Mouse (Mus musculus): Measurements from ENCODE around the gene Kif5c. TPM values are rescaled to one million over a fixed set of nuclear protein-coding genes. Genes with fewer than 3 reads are reported as not detected.

Kif5c gene
- total and polyA plus RNA-seq, 2 experiments from 2014 or later, result 170 to 328 TPM

- no peaks in the 10 kb centered on the region for H3K9me3 ChIP-seq (ENCODE audit: low read length)
- peaks cover 5% of the 10 kb centered on the region; the same call in 1 of the 2 replicates for H3K4me1 ChIP-seq (ENCODE audit: insufficient read depth, low read length)
- no peak for TF ChIP-seq CTCF (IDR thresholded peaks at IDR 0.05)
- H3K4me3 ChIP-seq (ENCODE audit: low read depth, low read length), result no peak overlapping the region
- peak; percentile 47 for DNase-seq (ENCODE audit: low spot score)
- H3K36me3 ChIP-seq (ENCODE audit: insufficient read depth, low read length), result peaks cover 36% of the 10 kb centered on the region
- ATAC-seq (ENCODE audit: low FRiP score), result no peak
- H3K27me3 ChIP-seq (ENCODE audit: insufficient read depth, low read length), result no peaks in the 10 kb centered on the region
- no peak overlapping the region for H3K27ac ChIP-seq (ENCODE audit: low read depth, low read length)
- 51% methylated on average over 2 of the region's 2 CpGs for WGBS
- H3K9ac ChIP-seq (replicated peaks; ENCODE audit: low read length, poor library complexity, severe bottlenecking), result no peak overlapping the region
- H3K4me2 ChIP-seq (ENCODE audit: low read depth, low read length, poor library complexity, severe bottlenecking), result no peak overlapping the region
These were observed 136.0 kb downstream of the Kif5c start for GRCm38 (mm10) chr2:49755054-49755453.

GRCm38 (mm10) chr2:49757616-49758015 is 138.5 kb downstream of the Kif5c start:
- no peak for TF ChIP-seq CTCF (IDR thresholded peaks at IDR 0.05)
- no peak overlapping the region for H3K4me2 ChIP-seq (ENCODE audit: low read depth, low read length, poor library complexity, severe bottlenecking)
- no peak for ATAC-seq (ENCODE audit: low FRiP score)
- H3K27ac ChIP-seq (ENCODE audit: low read depth, low read length), result no peak overlapping the region
- peaks cover 50% of the 10 kb centered on the region for H3K36me3 ChIP-seq (ENCODE audit: insufficient read depth, low read length)
- peaks cover 5% of the 10 kb centered on the region; the same call in 1 of the 2 replicates for H3K4me1 ChIP-seq (ENCODE audit: insufficient read depth, low read length)
- peak; percentile 32 for DNase-seq (ENCODE audit: low spot score)
- no peak overlapping the region for H3K4me3 ChIP-seq (ENCODE audit: low read depth, low read length)
- H3K27me3 ChIP-seq (ENCODE audit: insufficient read depth, low read length), result no peaks in the 10 kb centered on the region
- H3K9ac ChIP-seq (replicated peaks; ENCODE audit: low read length, poor library complexity, severe bottlenecking), result no peak overlapping the region
- no peaks in the 10 kb centered on the region for H3K9me3 ChIP-seq (ENCODE audit: low read length)
- WGBS, result 88% methylated on average over 7 of the region's 7 CpGs

GRCm38 (mm10) chr2:49764331-49764946 is 145.3 kb downstream of the Kif5c start:
- peak; percentile 93 for TF ChIP-seq CTCF (IDR thresholded peaks at IDR 0.05)
- peaks cover 44% of the 10 kb centered on the region for H3K36me3 ChIP-seq (ENCODE audit: insufficient read depth, low read length)
- no peak overlapping the region for H3K4me3 ChIP-seq (ENCODE audit: low read depth, low read length)
- H3K4me2 ChIP-seq (ENCODE audit: low read depth, low read length, poor library complexity, severe bottlenecking), result no peak overlapping the region
- H3K9ac ChIP-seq (replicated peaks; ENCODE audit: low read length, poor library complexity, severe bottlenecking), result no peak overlapping the region
- WGBS, result 47% methylated on average over 7 of the region's 7 CpGs
- H3K27ac ChIP-seq (ENCODE audit: low read depth, low read length), result no peak overlapping the region
- H3K27me3 ChIP-seq (ENCODE audit: insufficient read depth, low read length), result no peaks in the 10 kb centered on the region
- DNase-seq (ENCODE audit: low spot score), result peak; percentile 94
- no peaks in the 10 kb centered on the region for H3K4me1 ChIP-seq (ENCODE audit: insufficient read depth, low read length)
- peak; percentile 59 for ATAC-seq (ENCODE audit: low FRiP score)
- no peaks in the 10 kb centered on the region for H3K9me3 ChIP-seq (ENCODE audit: low read length)

- H3K9me3 ChIP-seq (ENCODE audit: low read length), result no peaks in the 10 kb centered on the region
- no peak overlapping the region for H3K4me3 ChIP-seq (ENCODE audit: low read depth, low read length)
- WGBS, result 62% methylated on average over 2 of the region's 2 CpGs
- H3K4me1 ChIP-seq (ENCODE audit: insufficient read depth, low read length), result no peaks in the 10 kb centered on the region
- peaks cover 36% of the 10 kb centered on the region for H3K36me3 ChIP-seq (ENCODE audit: insufficient read depth, low read length)
- H3K9ac ChIP-seq (replicated peaks; ENCODE audit: low read length, poor library complexity, severe bottlenecking), result no peak overlapping the region
- H3K27me3 ChIP-seq (ENCODE audit: insufficient read depth, low read length), result no peaks in the 10 kb centered on the region
- no peak for TF ChIP-seq CTCF (IDR thresholded peaks at IDR 0.05)
- no peak overlapping the region for H3K4me2 ChIP-seq (ENCODE audit: low read depth, low read length, poor library complexity, severe bottlenecking)
- DNase-seq (ENCODE audit: low spot score) (no peak), ATAC-seq (ENCODE audit: low FRiP score) (no peak)
- H3K27ac ChIP-seq (ENCODE audit: low read depth, low read length), result no peak overlapping the region
These were observed 149.8 kb downstream of the Kif5c start for GRCm38 (mm10) chr2:49768916-49769315.

GRCm38 (mm10) chr2:49770440-49770839 is 151.3 kb downstream of the Kif5c start:
- ATAC-seq (ENCODE audit: low FRiP score) (no peak), DNase-seq (ENCODE audit: low spot score) (no peak)
- whole genome bisulfite sequencing, result 85% methylated on average over 5 of the region's 5 CpGs
- H3K4me2 ChIP-seq (ENCODE audit: low read depth, low read length, poor library complexity, severe bottlenecking), result no peak overlapping the region
- no peak overlapping the region for H3K4me3 ChIP-seq (ENCODE audit: low read depth, low read length)
- H3K27ac ChIP-seq (ENCODE audit: low read depth, low read length), result no peak overlapping the region
- peaks cover 38% of the 10 kb centered on the region for H3K36me3 ChIP-seq (ENCODE audit: insufficient read depth, low read length)
- no peaks in the 10 kb centered on the region for H3K27me3 ChIP-seq (ENCODE audit: insufficient read depth, low read length)
- no peak overlapping the region for H3K9ac ChIP-seq (replicated peaks; ENCODE audit: low read length, poor library complexity, severe bottlenecking)
- no peaks in the 10 kb centered on the region for H3K9me3 ChIP-seq (ENCODE audit: low read length)
- no peak for TF ChIP-seq CTCF (IDR thresholded peaks at IDR 0.05)
- H3K4me1 ChIP-seq (ENCODE audit: insufficient read depth, low read length), result no peaks in the 10 kb centered on the region

GRCm38 (mm10) chr2:49771172-49771571 is 152.1 kb downstream of the Kif5c start:
- no peak for TF ChIP-seq CTCF (IDR thresholded peaks at IDR 0.05)
- Histone ChIP-seq H3K4me1 (ENCODE audit: insufficient read depth, low read length) (no peaks in the 10 kb centered on the region), H3K9me3 (ENCODE audit: low read length) (no peaks in the 10 kb centered on the region), H3K27me3 (ENCODE audit: insufficient read depth, low read length) (no peaks in the 10 kb centered on the region), H3K9ac (replicated peaks; ENCODE audit: low read length, poor library complexity, severe bottlenecking) (no peak overlapping the region), H3K36me3 (ENCODE audit: insufficient read depth, low read length) (peaks cover 36% of the 10 kb centered on the region), H3K4me2 (ENCODE audit: low read depth, low read length, poor library complexity, severe bottlenecking) (no peak overlapping the region), H3K4me3 (ENCODE audit: low read depth, low read length) (no peak overlapping the region), H3K27ac (ENCODE audit: low read depth, low read length) (no peak overlapping the region)
- WGBS, result 74% methylated on average over 11 of the region's 11 CpGs
- no peak for DNase-seq (ENCODE audit: low spot score)
- ATAC-seq (ENCODE audit: low FRiP score), result no peak

All from midbrain, postnatal 0 days (tissue).